Mouse (Mus musculus) megakaryocyte, adult 5-6 weeks (primary cell): ENCODE data around the gene Lrrc20. TPM values are rescaled to one million over a fixed set of nuclear protein-coding genes. Genes with fewer than 3 reads are reported as not detected.
A peak's percentile ranks its signal among the peaks of the same experiment; 100 is the strongest.
"Not testable (repeated sequence)": the region's sequence is repeated elsewhere in the genome, so short reads cannot be mapped to it uniquely, and the experiment has no call there.

Source experiments
- ATAC-seq: 2 replicates; pipeline ENCODE4 v1.8.0; 2016; ENCODE audit warnings: mild to moderate bottlenecking, inconsistent platforms; ENCODE audit not compliant: poor library complexity, severe bottlenecking
- total RNA-seq, 2 experiments: library from RNA; stranded (forward) in 1 of 2; stranded (reverse) in 1 of 2; fragments of 153-499, 151-499 nt in 1 of 2; fragments of 221-1000, 200-1000 nt in 1 of 2; gene quantifications; 2 replicates each; pipeline versions ENCODE4 v1.2.3 to v1.2.4; 2015 to 2017

Gene Lrrc20
- total RNA-seq (2015) (6.6 and 6.7 TPM in 2 replicates), total RNA-seq (2017) (6.9 and 7.0 TPM in 2 replicates)

- ATAC-seq: peak; percentile 94
Measured at GRCm38 (mm10) chr10:61475594-61476439, at the start of gene Lrrc20. Gene Lrrc20, plus strand, starts transcription at chr10:61475801.

- no peak for ATAC-seq
Measured at GRCm38 (mm10) chr10:61426251-61426757, 49.3 kb upstream of the Lrrc20 start.

DNA sequence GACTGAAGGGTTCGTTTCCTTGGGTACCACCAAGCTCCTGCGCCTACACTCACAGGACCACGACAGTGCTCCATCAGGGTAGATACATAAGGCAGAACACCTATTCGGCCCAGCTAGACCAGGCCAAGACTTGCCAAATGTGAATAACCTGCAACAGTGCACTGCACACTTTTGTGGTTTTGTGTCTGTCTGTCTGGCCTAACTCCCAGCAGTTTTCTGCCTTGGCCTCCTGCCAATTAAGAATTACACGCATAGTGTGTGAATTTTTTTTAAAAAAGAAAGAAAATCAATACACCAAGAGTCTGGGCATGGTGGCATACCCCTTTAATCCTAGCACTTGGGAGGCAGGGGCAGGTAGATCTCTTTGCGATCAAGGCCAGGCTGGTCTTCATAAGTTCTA, 47.6 kb upstream of the Lrrc20 start:
- ATAC-seq: no peak

DNA sequence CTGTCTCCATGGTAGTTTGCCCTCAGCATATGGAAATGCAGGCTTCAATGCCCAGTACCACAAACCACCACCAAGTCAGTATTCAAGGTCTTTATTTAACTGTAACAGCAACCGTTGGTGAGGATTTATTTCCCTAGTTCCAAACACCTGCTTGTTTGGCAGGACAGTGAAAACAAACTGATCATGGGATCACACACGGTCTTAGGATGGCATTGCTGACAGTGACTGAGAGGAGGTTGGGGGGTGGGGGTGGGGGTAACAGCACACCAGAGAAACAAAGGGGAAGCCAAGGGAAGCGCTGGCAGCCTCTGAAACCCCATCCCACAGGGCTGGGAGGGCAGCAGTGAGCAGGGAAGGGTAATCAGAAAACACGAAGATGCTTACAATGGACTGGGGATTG, 47.2 kb upstream of the Lrrc20 start:
- ATAC-seq: no peak

DNA sequence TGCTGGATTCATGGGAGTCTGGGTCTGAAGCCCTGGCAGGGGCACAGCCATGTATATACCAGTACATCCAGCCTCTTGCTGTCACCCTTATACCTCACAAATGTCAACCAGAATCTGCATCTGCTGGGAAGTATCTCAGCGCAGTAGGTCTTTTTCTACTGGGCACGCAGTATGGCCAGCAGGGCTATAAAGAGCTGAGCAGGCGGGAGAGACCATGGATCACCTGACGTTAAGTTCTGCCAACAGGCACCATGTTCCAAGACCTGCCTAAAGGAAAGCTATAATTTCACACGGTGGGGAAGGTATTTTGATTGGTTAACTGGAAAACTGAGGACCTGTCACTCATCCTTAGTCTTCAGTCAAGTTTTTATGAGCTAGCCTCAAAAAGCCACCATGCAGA, 46.6 kb upstream of the Lrrc20 start:
- no peak for ATAC-seq

DNA sequence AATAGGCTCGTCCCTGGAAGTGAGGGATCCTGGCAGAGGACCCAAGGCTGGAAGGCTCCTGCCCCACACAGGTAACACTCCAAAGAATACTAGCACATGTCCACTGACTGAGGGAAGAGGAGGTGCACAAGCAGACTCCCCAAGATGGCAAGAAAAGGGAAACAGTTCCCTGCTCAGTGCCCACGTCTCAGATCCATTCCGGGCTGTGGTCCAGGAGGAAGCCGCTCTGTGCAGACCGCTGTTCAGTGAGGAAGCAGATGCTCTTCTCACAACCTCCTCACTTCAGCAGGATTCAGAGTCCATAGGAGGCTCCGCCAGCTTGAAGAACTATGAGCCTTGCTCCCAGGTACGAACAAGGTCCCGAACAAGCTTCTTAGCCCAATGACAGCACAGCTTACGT, 44.2 kb upstream of the Lrrc20 start:
- ATAC-seq: no peak

DNA sequence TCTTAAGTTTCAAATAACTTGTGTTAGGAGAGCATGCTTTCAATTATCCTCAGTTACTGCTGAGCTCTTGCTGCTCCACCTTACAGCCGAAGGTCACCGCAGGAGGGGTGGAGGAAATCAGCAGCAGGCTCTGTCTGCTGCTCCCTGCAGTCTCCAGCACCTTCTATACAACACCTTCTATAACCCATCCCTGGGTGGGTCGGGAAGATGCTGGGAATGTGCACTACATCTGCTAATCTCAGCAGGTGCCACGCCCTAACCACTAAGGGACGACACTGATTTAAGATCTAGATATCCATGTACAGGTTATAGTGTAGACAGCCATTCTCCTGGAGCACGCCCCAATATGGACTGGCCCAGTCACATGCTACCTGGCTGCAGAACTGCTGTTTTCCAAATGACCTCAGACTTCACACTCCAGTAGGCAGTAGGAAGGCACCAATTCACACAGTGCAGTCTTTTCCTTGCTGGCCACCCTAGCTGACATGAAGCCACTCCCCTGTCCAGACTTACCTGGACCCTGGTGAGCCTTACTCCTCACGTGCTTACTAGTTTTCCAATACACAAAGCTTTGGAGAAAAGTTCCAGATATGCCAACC, 35.3 kb upstream of the Lrrc20 start:
- ATAC-seq: no peak

DNA sequence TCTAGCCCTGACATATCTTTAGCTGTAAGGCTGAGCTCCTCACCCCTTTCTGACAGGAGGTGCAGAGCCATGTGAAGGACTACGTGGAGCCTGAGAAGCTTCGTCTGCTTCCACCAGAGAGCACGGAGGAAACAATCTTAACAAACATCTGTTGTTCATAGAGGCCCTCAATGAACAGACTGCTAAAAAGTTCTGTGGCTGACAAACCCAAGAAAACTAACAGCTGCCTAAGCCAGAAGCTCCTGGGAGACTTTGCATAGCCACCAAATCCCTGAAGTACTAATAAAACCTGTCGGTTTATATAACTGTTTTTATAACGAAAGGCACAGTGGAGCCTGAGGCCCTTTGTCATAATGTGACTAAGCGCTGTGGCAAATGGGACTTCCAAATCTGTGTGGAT, 32.1 kb upstream of the Lrrc20 start:
- ATAC-seq: no peak

GRCm38 (mm10) chr10:61443876-61444275, 31.7 kb upstream of the Lrrc20 start:
- no peak for ATAC-seq

DNA sequence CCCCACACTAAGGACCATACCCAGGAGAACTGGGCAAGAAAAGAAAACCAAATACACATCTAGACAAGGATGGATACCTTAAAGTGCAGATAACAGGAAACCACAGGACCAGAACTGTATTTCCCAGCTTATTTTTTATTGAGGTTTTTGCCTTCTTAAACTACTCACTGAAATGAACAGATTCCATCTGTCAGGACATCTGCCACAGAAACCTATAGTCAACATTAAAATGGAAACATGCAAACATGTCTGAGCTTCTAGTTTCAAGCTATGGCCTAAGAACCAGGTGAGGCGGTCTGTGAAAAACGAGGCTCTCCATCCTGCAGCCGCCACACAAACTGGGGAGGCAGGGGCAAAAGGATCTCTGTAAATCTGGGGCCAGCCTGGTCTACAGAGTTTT, 30.6 kb upstream of the Lrrc20 start:
- ATAC-seq: no peak

- no peak for ATAC-seq
Measured at GRCm38 (mm10) chr10:61447581-61448353, 27.8 kb upstream of the Lrrc20 start.

GRCm38 (mm10) chr10:61448834-61449233, 26.8 kb upstream of the Lrrc20 start:
- ATAC-seq: no peak

- peak; percentile 56 for ATAC-seq
Measured at GRCm38 (mm10) chr10:61451463-61451930, 24.1 kb upstream of the Lrrc20 start.

- peak; percentile 26 for ATAC-seq
Measured at GRCm38 (mm10) chr10:61451931-61452617, 23.5 kb upstream of the Lrrc20 start.

DNA sequence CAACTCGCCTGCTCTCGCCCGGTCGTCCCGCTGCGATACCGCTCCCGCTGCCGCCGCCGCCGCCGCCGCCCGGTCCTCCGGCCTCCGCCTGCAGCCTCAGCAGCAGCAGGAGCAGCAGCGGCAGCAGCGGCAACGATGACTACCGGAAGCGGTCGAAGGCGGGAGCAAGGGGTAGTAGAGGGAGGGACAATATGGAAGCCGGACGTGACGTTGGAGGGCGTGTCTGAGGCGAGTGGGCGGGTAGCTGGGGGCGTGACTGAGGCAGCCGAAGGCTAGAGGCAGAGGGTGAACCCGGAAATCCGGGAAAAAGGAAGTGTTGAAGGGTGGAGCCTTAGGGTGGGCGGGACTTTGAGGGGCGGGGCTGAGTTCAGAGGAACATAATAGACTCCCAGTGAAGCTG, 23.0 kb upstream of the Lrrc20 start, which contains the start of gene Eif4ebp2:
TSS of gene Eif4ebp2 (minus strand) at position 17 of the 400 bp plus-strand sequence.
- peak; percentile 97 for ATAC-seq

DNA sequence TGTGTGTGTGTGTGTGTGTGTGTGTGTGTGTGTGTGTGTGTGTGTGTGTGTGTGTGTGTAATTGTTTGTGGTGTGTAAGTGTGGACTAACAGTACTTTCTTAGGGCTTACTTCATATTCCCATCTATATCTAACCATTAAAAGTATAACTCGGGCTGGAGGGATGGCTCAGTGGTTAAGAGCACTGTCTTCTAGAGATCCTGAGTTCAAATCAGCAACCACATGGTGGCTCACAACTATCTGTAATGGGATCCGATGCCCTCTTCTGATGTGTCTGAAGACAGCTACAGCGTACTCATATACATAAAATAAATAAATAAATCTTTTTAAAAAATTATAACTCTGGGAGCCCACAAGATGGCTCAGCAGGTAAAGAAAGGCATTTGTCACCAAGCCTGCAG, 22.4 kb upstream of the Lrrc20 start:
- not testable (repeated sequence) for ATAC-seq

DNA sequence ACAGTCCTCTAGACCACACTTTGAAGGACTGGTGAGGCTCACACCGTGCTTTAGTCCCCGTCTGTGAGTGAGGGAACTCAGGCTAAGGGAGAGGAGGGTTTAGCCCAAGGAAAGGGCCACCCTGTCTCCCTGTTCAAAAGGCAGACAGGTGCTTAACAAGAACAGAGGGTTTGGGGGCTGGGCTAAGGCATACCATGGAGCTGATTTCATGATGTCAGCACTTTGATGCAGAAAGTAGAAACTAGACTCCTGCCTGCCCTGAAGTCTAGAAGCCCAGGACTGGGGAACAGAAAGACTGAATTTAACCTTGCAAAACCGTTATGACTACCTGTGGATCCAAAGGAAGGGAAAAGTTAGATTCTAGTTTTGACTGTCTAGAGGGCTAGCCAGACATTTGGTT, 18.4 kb upstream of the Lrrc20 start:
- ATAC-seq: no peak

- ATAC-seq: peak; percentile 22; the same call in 1 of the 2 replicates
Measured at GRCm38 (mm10) chr10:61465009-61465408, 10.6 kb upstream of the Lrrc20 start.

GRCm38 (mm10) chr10:61466242-61466641, 9.4 kb upstream of the Lrrc20 start:
- ATAC-seq: peak; percentile 53

DNA sequence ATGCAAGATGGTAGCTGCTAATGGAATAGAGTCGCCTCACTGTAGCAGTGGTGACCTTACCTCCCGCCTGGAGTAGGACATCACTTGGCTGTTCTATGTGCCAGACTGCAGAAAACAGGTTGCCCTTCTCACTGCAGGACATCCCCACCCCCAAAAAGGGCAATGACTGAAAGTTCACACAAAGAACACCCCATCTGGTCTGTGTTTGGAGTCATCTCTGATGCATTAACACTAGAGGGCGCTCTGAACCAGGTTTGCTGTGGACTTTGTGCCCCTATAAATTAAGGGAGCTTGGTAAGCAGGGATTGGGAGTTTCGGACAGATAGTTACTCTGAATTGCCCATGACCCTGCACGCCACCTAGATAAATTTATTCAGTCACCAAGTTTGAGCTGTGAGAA, 8.7 kb upstream of the Lrrc20 start:
- peak; percentile 64 for ATAC-seq
